Mouse (Mus musculus) kidney, adult 2 months (tissue): ENCODE measurements around the gene Crebbp.

Experiments
- CTCF ChIP-seq: fragments of 200-500 bp; conservative IDR thresholded peaks from 2 replicates; pipeline ENCODE4 v1.5.1; 2011; ENCODE audit warnings: low read depth, mild to moderate bottlenecking, control low read depth, low read length, moderate library complexity, mixed read lengths; ENCODE audit not compliant: insufficient read depth, insufficient read length
- POLR2A ChIP-seq: fragments of 200-500 bp; IDR thresholded peaks from one replicate; pipeline ENCODE4 v1.6.1; 2011; ENCODE audit warnings: low read depth, low read length, control low read depth

- no peak for TF ChIP-seq CTCF
- no peak for TF ChIP-seq POLR2A
Observed at GRCm38 (mm10) chr16:4212167-4212962, 1.4 kb downstream of the Crebbp start.
